34 mouse cellular contexts compared by ENCODE assay signal in the genomic region with DNA sequence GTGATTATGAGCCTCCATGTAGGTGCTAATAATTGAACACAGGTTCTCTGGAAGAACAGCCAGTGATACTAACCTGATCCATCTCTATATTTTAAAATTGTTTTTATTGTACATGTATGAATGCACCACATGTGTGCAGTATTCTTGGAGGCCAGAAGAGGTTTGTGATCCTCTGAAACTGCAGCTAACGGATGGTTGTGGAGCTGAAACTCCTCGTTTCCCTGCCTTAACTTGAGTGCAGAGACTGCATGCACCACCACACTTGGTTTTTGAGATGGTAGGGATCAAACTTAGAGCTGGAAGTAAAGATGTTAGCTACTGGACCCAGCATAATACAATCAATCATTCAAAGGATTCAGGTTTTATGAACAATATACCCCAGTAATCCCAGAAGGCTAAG.
"Had no signal": no experiment of that assay in that cellular context is flagged by ENCODE, and none has a peak within 500 bp of the region (broad histone marks: within the 10 kb centered on the region; RNA-seq: fewer than 3 reads in every experiment).

No protein-coding gene starts in this region.

- H3K9ac ChIP-seq: heart, embryonic 12.5 days; heart, embryonic 13.5 days; heart, embryonic 15.5 days; hindbrain, embryonic 12.5 days; hindbrain, embryonic 13.5 days; hindbrain, embryonic 14.5 days; hindbrain, embryonic 15.5 days; intestine, embryonic 15.5 days; kidney, embryonic 15.5 days had no signal

- H3K4me1 ChIP-seq: heart, embryonic 10.5 days; heart, embryonic 12.5 days; heart, embryonic 15.5 days; hindbrain, embryonic 10.5 days; hindbrain, embryonic 12.5 days; hindbrain, embryonic 13.5 days; hindbrain, embryonic 15.5 days; intestine, embryonic 15.5 days; kidney, embryonic 15.5 days had no signal

- DNase-seq: heart, postnatal 14 days; heart, postnatal 36 days; heart, postnatal 4 days; kidney, adult 11 months; kidney, adult 18-20 months; kidney, adult 2 months; kidney, adult 8-10 months; kidney, adult 9 months; kidney, postnatal 10 days; kidney, postnatal 14 days; kidney, postnatal 25 days; kidney, postnatal 36 days; kidney, postnatal 4 days; layer of hippocampus, adult 9-11 months; layer of hippocampus, postnatal 36 days had no signal

- H3K4me2 ChIP-seq: heart, embryonic 11.5 days; heart, embryonic 12.5 days; heart, embryonic 13.5 days; heart, embryonic 15.5 days; hindbrain, embryonic 12.5 days; hindbrain, embryonic 13.5 days; hindbrain, embryonic 14.5 days; hindbrain, embryonic 15.5 days; intestine, embryonic 15.5 days; kidney, embryonic 15.5 days had no signal

- H3K27ac ChIP-seq: heart, embryonic 10.5 days; heart, embryonic 13.5 days; heart, embryonic 15.5 days; hindbrain, embryonic 10.5 days; hindbrain, embryonic 12.5 days; hindbrain, embryonic 13.5 days; hindbrain, embryonic 14.5 days; hindbrain, embryonic 15.5 days; hindbrain, postnatal 0 days; intestine, embryonic 15.5 days; kidney, embryonic 15.5 days; kidney, postnatal 0 days; layer of hippocampus, adult 2 months had no signal

- H3K9me3 ChIP-seq: heart, embryonic 10.5 days; heart, embryonic 12.5 days; heart, embryonic 13.5 days; heart, embryonic 15.5 days; hindbrain, embryonic 10.5 days; hindbrain, embryonic 12.5 days; hindbrain, embryonic 13.5 days; hindbrain, embryonic 15.5 days; intestine, embryonic 15.5 days; kidney, embryonic 15.5 days had no signal

- H3K4me3 ChIP-seq: heart, embryonic 10.5 days; heart, embryonic 12.5 days; heart, embryonic 13.5 days; heart, embryonic 15.5 days; hindbrain, embryonic 10.5 days; hindbrain, embryonic 12.5 days; hindbrain, embryonic 13.5 days; hindbrain, embryonic 15.5 days; intestine, embryonic 15.5 days; kidney, embryonic 15.5 days; layer of hippocampus, adult 2 months had no signal

- ATAC-seq: hindbrain, embryonic 16.5 days; hindbrain, postnatal 0 days; inflammation-experienced regulatory T-cells, adult 6 months; intestine, embryonic 15.5 days; intestine, embryonic 16.5 days; intestine, postnatal 0 days had no signal

- H3K27me3 ChIP-seq: heart, embryonic 12.5 days; heart, embryonic 13.5 days; heart, embryonic 15.5 days; hindbrain, embryonic 12.5 days; hindbrain, embryonic 13.5 days; hindbrain, embryonic 15.5 days; intestine, embryonic 15.5 days; kidney, embryonic 15.5 days had no signal

- H3K36me3 ChIP-seq: intestine, embryonic 15.5 days had no signal
